Mouse (Mus musculus): Measurements from ENCODE around the gene Hagh. TPM values are rescaled to one million over a fixed set of nuclear protein-coding genes. Genes with fewer than 3 reads are reported as not detected.

The Hagh gene
- polyA plus RNA-seq, 1 experiment from 2014 or later: 28.8 TPM

GRCm38 (mm10) chr17:24907591-24907990 lies 67.6 kb downstream of the Hagh start:
- DNase-seq (ENCODE audit: low spot score): no peak

GRCm38 (mm10) chr17:24913984-24914383 lies 74.0 kb downstream of the Hagh start:
- no peaks in the 10 kb centered on the region for H3K9me3 ChIP-seq (ENCODE audit: control insufficient read depth, low read length)
- no peak overlapping the region for H3K4me2 ChIP-seq (ENCODE audit: low read depth, severe bottlenecking)
- ATAC-seq (ENCODE audit: insufficient number of reproducible peaks, low FRiP score, low TSS enrichment, low read depth) (no peak), DNase-seq (ENCODE audit: low spot score) (no peak)
- H3K36me3 ChIP-seq (ENCODE audit: control insufficient read depth, insufficient read depth, low read length): peaks cover 25% of the 10 kb centered on the region; the same call in 1 of the 2 replicates
- H3K9ac ChIP-seq (ENCODE audit: low read length): no peak overlapping the region
- H3K4me3 ChIP-seq (ENCODE audit: low read depth, low read length): no peak overlapping the region
- H3K4me1 ChIP-seq (ENCODE audit: control insufficient read depth, insufficient read depth, low read length): no peaks in the 10 kb centered on the region
- no peaks in the 10 kb centered on the region for H3K27me3 ChIP-seq (ENCODE audit: control insufficient read depth, insufficient read depth, low read length)
- H3K27ac ChIP-seq (replicated peaks; ENCODE audit: low read depth, low read length): no peak overlapping the region

More at GRCm38 (mm10) chr17:24907591-24907990, 67.6 kb downstream of the Hagh start:
- Histone ChIP-seq H3K9ac (ENCODE audit: low read length) (no peak overlapping the region), H3K27me3 (ENCODE audit: control insufficient read depth, insufficient read depth, low read length) (no peaks in the 10 kb centered on the region), H3K9me3 (ENCODE audit: control insufficient read depth, low read length) (no peaks in the 10 kb centered on the region), H3K4me1 (ENCODE audit: control insufficient read depth, insufficient read depth, low read length) (no peaks in the 10 kb centered on the region), H3K4me2 (ENCODE audit: low read depth, severe bottlenecking) (no peak overlapping the region), H3K4me3 (ENCODE audit: low read depth, low read length) (no peak overlapping the region), H3K36me3 (ENCODE audit: control insufficient read depth, insufficient read depth, low read length) (peaks cover 25% of the 10 kb centered on the region), H3K27ac (replicated peaks; ENCODE audit: low read depth, low read length) (no peak overlapping the region)
- 97% methylated on average over 2 of the region's 2 CpGs for WGBS
- ATAC-seq (ENCODE audit: insufficient number of reproducible peaks, low FRiP score, low TSS enrichment, low read depth): no peak

Other genes starting within 250 kb of the Hagh start
- 62.7 and 66.8 TPM in 2 replicates for gene Tsc2, start 207.5 kb upstream of the Hagh start, polyA plus RNA-seq (2014; fragmentation: Nextera tagmentation; extraction: Ambion mirVana)
- 19.5 and 23.2 TPM in 2 replicates for gene Nthl1, start 207.5 kb upstream of the Hagh start, polyA plus RNA-seq (2014; fragmentation: Nextera tagmentation; extraction: Ambion mirVana)
- 59.3 and 60.4 TPM in 2 replicates for gene Slc9a3r2, start 189.8 kb upstream of the Hagh start, polyA plus RNA-seq (2014; fragmentation: Nextera tagmentation; extraction: Ambion mirVana)
- 0.31 and 0.54 TPM in 2 replicates for gene Npw, start 181.7 kb upstream of the Hagh start, polyA plus RNA-seq (2014; fragmentation: Nextera tagmentation; extraction: Ambion mirVana)
- gene Zfp598, start 170.5 kb upstream of the Hagh start, polyA plus RNA-seq (2014; fragmentation: Nextera tagmentation; extraction: Ambion mirVana): 36.3 and 42.0 TPM in 2 replicates
- gene Syngr3, start 150.2 kb upstream of the Hagh start, polyA plus RNA-seq (2014; fragmentation: Nextera tagmentation; extraction: Ambion mirVana): 6.6 and 6.9 TPM in 2 replicates
- 53.0 and 63.3 TPM in 2 replicates for gene Gfer, start 144.0 kb upstream of the Hagh start, polyA plus RNA-seq (2014; fragmentation: Nextera tagmentation; extraction: Ambion mirVana)
- 1.5 and 1.7 TPM in 2 replicates for gene Noxo1, start 143.9 kb upstream of the Hagh start, polyA plus RNA-seq (2014; fragmentation: Nextera tagmentation; extraction: Ambion mirVana)
- gene Tbl3, start 132.5 kb upstream of the Hagh start, polyA plus RNA-seq (2014; fragmentation: Nextera tagmentation; extraction: Ambion mirVana): 120 and 121 TPM in 2 replicates
- gene Rnf151, start 122.1 kb upstream of the Hagh start, polyA plus RNA-seq (2014; fragmentation: Nextera tagmentation; extraction: Ambion mirVana): 0.16 TPM in 1 of 2 replicates, not detected in the other
- gene Rps2, start 122.0 kb upstream of the Hagh start, polyA plus RNA-seq (2014; fragmentation: Nextera tagmentation; extraction: Ambion mirVana): 1,548 and 1,633 TPM in 2 replicates
- 211 and 216 TPM in 2 replicates for gene Ndufb10, start 115.7 kb upstream of the Hagh start, polyA plus RNA-seq (2014; fragmentation: Nextera tagmentation; extraction: Ambion mirVana)
- not detected in 2 replicates for gene Rpl3l, start 112.3 kb upstream of the Hagh start, polyA plus RNA-seq (2014; fragmentation: Nextera tagmentation; extraction: Ambion mirVana)
- 24.9 and 27.0 TPM in 2 replicates for gene Msrb1, start 103.5 kb upstream of the Hagh start, polyA plus RNA-seq (2014; fragmentation: Nextera tagmentation; extraction: Ambion mirVana)
- gene Hs3st6, start 87.2 kb upstream of the Hagh start, polyA plus RNA-seq (2014; fragmentation: Nextera tagmentation; extraction: Ambion mirVana): 3.1 and 3.4 TPM in 2 replicates
- gene Meiob, start 35.9 kb upstream of the Hagh start, polyA plus RNA-seq (2014; fragmentation: Nextera tagmentation; extraction: Ambion mirVana): not detected in 2 replicates
- 16.6 and 18.5 TPM in 2 replicates for gene Fahd1, start 10.2 kb downstream of the Hagh start, polyA plus RNA-seq (2014; fragmentation: Nextera tagmentation; extraction: Ambion mirVana)
- 0.24 and 0.47 TPM in 2 replicates for gene Igfals, start 25.9 kb downstream of the Hagh start, polyA plus RNA-seq (2014; fragmentation: Nextera tagmentation; extraction: Ambion mirVana)
- gene Nubp2, start 46.2 kb downstream of the Hagh start, polyA plus RNA-seq (2014; fragmentation: Nextera tagmentation; extraction: Ambion mirVana): 65.1 and 66.0 TPM in 2 replicates
- gene Spsb3, start 46.5 kb downstream of the Hagh start, polyA plus RNA-seq (2014; fragmentation: Nextera tagmentation; extraction: Ambion mirVana): 36.8 and 42.1 TPM in 2 replicates
- 20.5 and 20.8 TPM in 2 replicates for gene Eme2, start 54.9 kb downstream of the Hagh start, polyA plus RNA-seq (2014; fragmentation: Nextera tagmentation; extraction: Ambion mirVana)
- 82.3 and 84.8 TPM in 2 replicates for gene Mrps34, start 55.0 kb downstream of the Hagh start, polyA plus RNA-seq (2014; fragmentation: Nextera tagmentation; extraction: Ambion mirVana)
- 51.5 and 53.0 TPM in 2 replicates for gene Nme3, start 56.4 kb downstream of the Hagh start, polyA plus RNA-seq (2014; fragmentation: Nextera tagmentation; extraction: Ambion mirVana)
- 31.0 and 32.0 TPM in 2 replicates for gene Mapk8ip3, start 96.8 kb downstream of the Hagh start, polyA plus RNA-seq (2014; fragmentation: Nextera tagmentation; extraction: Ambion mirVana)
- gene Jpt2, start 120.5 kb downstream of the Hagh start, polyA plus RNA-seq (2014; fragmentation: Nextera tagmentation; extraction: Ambion mirVana): 201 and 259 TPM in 2 replicates
- 13.0 and 14.6 TPM in 2 replicates for gene Cramp1l, start 175.6 kb downstream of the Hagh start, polyA plus RNA-seq (2014; fragmentation: Nextera tagmentation; extraction: Ambion mirVana)
- gene Ift140, start 175.9 kb downstream of the Hagh start, polyA plus RNA-seq (2014; fragmentation: Nextera tagmentation; extraction: Ambion mirVana): 21.0 and 24.0 TPM in 2 replicates
- gene Tmem204, start 243.4 kb downstream of the Hagh start, polyA plus RNA-seq (2014; fragmentation: Nextera tagmentation; extraction: Ambion mirVana): 9.7 and 10.8 TPM in 2 replicates